Mouse (Mus musculus) lung, embryonic 14.5 days (tissue): ENCODE data around the gene Mtch1. TPM values are rescaled to one million over a fixed set of nuclear protein-coding genes. Genes with fewer than 3 reads are reported as not detected.
A peak's percentile ranks its signal among the peaks of the same experiment; 100 is the strongest.

Experiments
- ATAC-seq: fragments of 200-750 bp; cut with Nextera tagmentation; 2 replicates; pipeline ENCODE4 v1.8.0; 2017; ENCODE audit warnings: mild to moderate bottlenecking, moderate TSS enrichment, moderate library complexity; ENCODE audit not compliant: insufficient read depth
- DNase-seq: peaks from one replicate; pipeline ENCODE4 v3.0.0-alpha.2; 2015
- H3K27ac ChIP-seq: fragments of 300-500 bp; sonication (generic); 2 replicates; pipeline ENCODE4 v1.5.1; 2014; ENCODE audit warnings: low read depth, mild to moderate bottlenecking, moderate library complexity
- H3K27me3 ChIP-seq: fragments of 300-500 bp; sonication (generic); 2 replicates; pipeline ENCODE4 v1.6.1; 2014; ENCODE audit warnings: low read length, control low read depth; ENCODE audit not compliant: insufficient read depth
- H3K36me3 ChIP-seq: fragments of 300-500 bp; sonication (generic); 2 replicates; pipeline ENCODE4 v1.6.1; 2014; ENCODE audit warnings: control low read depth; ENCODE audit not compliant: insufficient read depth
- H3K4me1 ChIP-seq: fragments of 300-500 bp; sonication (generic); 2 replicates; pipeline ENCODE4 v1.6.1; 2014; ENCODE audit warnings: antibody characterized with exemption, control low read depth; ENCODE audit not compliant: insufficient read depth
- H3K4me2 ChIP-seq: fragments of 300-500 bp; sonication (generic); 2 replicates; pipeline ENCODE4 v1.6.1; 2014; ENCODE audit warnings: mild to moderate bottlenecking
- H3K4me3 ChIP-seq: fragments of 300-500 bp; sonication (generic); 2 replicates; pipeline ENCODE4 v1.5.1; 2014; ENCODE audit warnings: low read depth, low read length
- H3K9ac ChIP-seq: fragments of 300-500 bp; sonication (generic); 2 replicates; pipeline ENCODE4 v1.6.1; 2014
- H3K9me3 ChIP-seq: fragments of 300-500 bp; sonication (generic); 2 replicates; pipeline ENCODE4 v1.6.1; 2016; ENCODE audit warnings: low read depth, low read length, control low read depth
- CTCF ChIP-seq: IDR thresholded peaks from 2 replicates; pipeline ENCODE4 v1.5.1; 2016; ENCODE audit warnings: antibody characterized with exemption, low read depth
- WGBS: fragments of 180-500 bp; shearing (Covaris S2); extraction: QIAGEN DNeasy Blood & Tissue Kit; methylation state at CpG from one replicate; pipeline ENCODE4 v1.1.7; 2014; 5-methylcytosine and 5-hydroxymethylcytosine counted together
- polyA plus RNA-seq: library from polyadenylated mRNA; unstranded; fragments of >200 nt; fragmentation: Nextera tagmentation; extraction: Ambion mirVana; gene quantifications from 2 replicates; pipeline ENCODE4 v1.2.1, GENCODE M21; 2014

The Mtch1 gene
- polyA plus RNA-seq, 1 experiment from 2014 or later, result 395 TPM

DNA sequence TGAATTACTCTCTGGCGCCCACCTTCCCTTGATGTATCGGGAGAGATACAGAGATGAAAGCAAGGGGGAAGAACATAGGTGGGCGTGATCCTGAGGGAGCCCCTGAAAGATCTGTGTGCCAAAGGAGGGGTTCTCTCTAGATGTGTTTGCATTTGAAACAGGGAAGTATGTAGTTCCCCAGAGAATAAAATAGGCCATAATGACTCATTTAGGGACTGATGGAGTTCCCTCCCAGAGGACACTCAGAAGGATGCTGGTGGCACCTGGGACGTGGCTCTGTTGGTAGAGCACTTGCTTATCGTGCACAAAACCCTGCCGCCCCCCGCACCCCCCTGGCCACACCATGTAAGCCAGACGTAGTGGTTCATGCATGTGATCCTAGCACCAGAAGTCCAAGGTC lies 15.4 kb upstream of the Mtch1 start:
- 76% methylated on average over 8 of the region's 8 CpGs for WGBS
- H3K4me1 ChIP-seq, result no peaks in the 10 kb centered on the region
- H3K4me3 ChIP-seq, result no peak overlapping the region
- H3K4me2 ChIP-seq, result no peak overlapping the region
- no peak for TF ChIP-seq CTCF
- ATAC-seq (no peak), DNase-seq (no peak)
- no peak overlapping the region for H3K9ac ChIP-seq
- no peaks in the 10 kb centered on the region for H3K27me3 ChIP-seq
- H3K27ac ChIP-seq, result no peak overlapping the region
- H3K36me3 ChIP-seq, result no peaks in the 10 kb centered on the region
- no peaks in the 10 kb centered on the region for H3K9me3 ChIP-seq

DNA sequence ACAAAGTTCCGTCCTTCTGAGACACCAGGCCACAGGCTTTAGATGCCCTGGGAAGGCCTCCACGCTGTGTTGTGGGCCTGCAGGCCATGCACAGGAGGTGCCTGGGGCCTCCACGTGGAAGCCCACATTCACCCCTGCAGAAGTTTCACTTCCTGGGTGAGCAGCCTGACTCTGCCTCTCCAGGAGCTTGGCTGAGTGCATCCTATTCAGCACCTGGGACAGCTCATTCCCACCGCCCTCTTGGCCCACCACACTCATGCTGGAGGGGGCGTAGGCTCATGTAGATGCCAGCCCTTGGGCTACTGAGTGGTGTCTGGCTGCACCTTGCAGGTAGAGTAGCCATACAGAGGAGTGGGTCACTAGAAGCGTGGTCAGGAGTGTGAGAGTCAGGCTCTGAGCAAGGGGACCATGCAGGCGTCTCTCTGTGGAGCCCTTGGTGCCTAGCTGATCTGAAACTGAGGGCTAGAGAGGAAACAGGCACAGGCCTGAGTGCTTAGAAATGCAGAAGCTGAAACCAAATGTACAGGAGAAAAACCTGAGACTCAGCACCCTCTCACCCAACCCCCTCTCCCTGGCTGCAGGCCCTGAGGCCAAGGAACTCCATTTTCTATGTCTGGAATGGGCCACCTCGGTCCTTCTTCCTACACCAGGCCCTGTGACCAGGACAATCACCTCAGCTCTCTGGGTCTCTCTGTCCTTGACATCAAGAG lies 14.4 kb upstream of the Mtch1 start:
- ATAC-seq (no peak), DNase-seq (peak; percentile 68)
- no peaks in the 10 kb centered on the region for H3K9me3 ChIP-seq
- 51% methylated on average over 8 of the region's 8 CpGs for WGBS
- H3K27ac ChIP-seq, result no peak overlapping the region
- H3K27me3 ChIP-seq, result no peaks in the 10 kb centered on the region
- no peaks in the 10 kb centered on the region for H3K4me1 ChIP-seq
- TF ChIP-seq CTCF, result no peak
- no peak overlapping the region for H3K4me3 ChIP-seq
- H3K4me2 ChIP-seq, result no peak overlapping the region
- H3K36me3 ChIP-seq, result no peaks in the 10 kb centered on the region
- H3K9ac ChIP-seq, result no peak overlapping the region

DNA sequence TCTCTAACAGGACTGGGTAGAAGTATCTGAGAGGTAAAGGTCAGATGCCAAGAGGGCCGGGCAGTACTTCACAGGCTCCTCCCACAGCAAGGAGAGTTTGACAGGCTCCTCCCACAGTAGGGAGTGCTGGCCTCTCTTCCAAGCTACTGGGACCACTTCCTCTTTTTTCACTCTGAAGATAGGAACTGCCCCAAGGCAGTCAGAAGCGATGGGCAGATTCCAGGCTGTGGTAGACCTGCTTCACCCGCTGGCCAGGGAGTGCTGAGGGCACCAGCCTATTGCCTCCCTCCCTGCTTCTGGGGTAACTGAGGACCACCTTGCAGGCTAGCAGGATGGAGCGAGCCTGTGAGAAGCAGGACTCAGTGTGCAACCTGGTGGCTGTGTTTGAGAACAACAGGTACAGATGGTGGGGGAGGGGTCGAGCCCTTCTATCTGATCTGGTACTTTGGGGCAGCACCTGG lies 13.1 kb upstream of the Mtch1 start, which contains the start of gene Fgd2:
Fgd2 (plus strand) TSS at position 154 of the 461 bp plus-strand sequence.
- no peak for ATAC-seq
- Histone ChIP-seq H3K27ac (no peak within 1 kb of the TSS), H3K4me3 (no peak within 1 kb of the TSS), H3K4me2 (no peak within 1 kb of the TSS), H3K36me3 (no peaks in the 10 kb centered on the region), H3K9ac (no peak within 1 kb of the TSS), H3K27me3 (no peaks in the 10 kb centered on the region), H3K4me1 (peaks cover 12% of the 10 kb centered on the region), H3K9me3 (no peaks in the 10 kb centered on the region)
- DNase-seq, result peak; percentile 29
- TF ChIP-seq CTCF, result peak; percentile 29; the same call in 1 of the 2 replicates
- WGBS, result 19% methylated on average over 5 of the region's 5 CpGs

DNA sequence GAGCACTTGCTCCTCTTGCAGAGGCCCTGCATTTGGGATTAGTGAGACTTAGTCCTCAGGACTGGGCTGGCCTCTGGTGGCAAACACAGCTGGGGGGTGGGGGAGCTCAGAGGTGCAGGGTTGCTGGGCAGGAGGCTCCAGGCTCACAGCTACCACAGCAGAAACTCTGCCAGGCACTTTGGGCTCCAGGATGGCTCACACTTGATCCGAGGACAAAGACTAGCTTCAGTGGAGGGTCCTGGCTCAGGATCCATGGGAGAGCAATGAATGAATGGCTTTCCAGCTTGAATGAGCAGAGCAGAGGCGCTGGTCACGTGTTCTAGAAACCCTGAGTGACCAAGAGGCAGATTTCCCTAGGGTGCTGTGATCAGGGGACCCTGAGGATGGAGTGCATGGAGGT lies 11.2 kb upstream of the Mtch1 start:
- H3K9me3 ChIP-seq, result no peaks in the 10 kb centered on the region
- no peak overlapping the region for H3K4me3 ChIP-seq
- no peak overlapping the region for H3K27ac ChIP-seq
- H3K4me1 ChIP-seq, result peaks cover 21% of the 10 kb centered on the region
- DNase-seq, result no peak
- H3K27me3 ChIP-seq, result no peaks in the 10 kb centered on the region
- no peak for TF ChIP-seq CTCF
- WGBS, result 66% methylated on average over 3 of the region's 3 CpGs
- H3K36me3 ChIP-seq, result no peaks in the 10 kb centered on the region
- no peak overlapping the region for H3K9ac ChIP-seq
- no peak for ATAC-seq
- no peak overlapping the region for H3K4me2 ChIP-seq

GRCm38 (mm10) chr17:29356882-29357281 lies 9.1 kb upstream of the Mtch1 start:
- no peak for TF ChIP-seq CTCF
- Histone ChIP-seq H3K4me3 (peak overlapping the region; percentile 31), H3K4me2 (peak overlapping the region; percentile 61), H3K9ac (peak overlapping the region; percentile 13; the same call in 1 of the 2 replicates), H3K27ac (peak overlapping the region; percentile 93), H3K9me3 (no peaks in the 10 kb centered on the region), H3K36me3 (no peaks in the 10 kb centered on the region), H3K4me1 (peaks cover 21% of the 10 kb centered on the region), H3K27me3 (no peaks in the 10 kb centered on the region)
- WGBS, result 5% methylated on average over 9 of the region's 9 CpGs
- ATAC-seq, result peak; percentile 7; the same call in 1 of the 2 replicates
- DNase-seq, result no peak

GRCm38 (mm10) chr17:29356479-29356856 lies 8.7 kb upstream of the Mtch1 start:
- Histone ChIP-seq H3K9me3 (no peaks in the 10 kb centered on the region), H3K36me3 (no peaks in the 10 kb centered on the region), H3K27ac (peak overlapping the region; percentile 93), H3K27me3 (no peaks in the 10 kb centered on the region), H3K4me1 (peaks cover 21% of the 10 kb centered on the region), H3K4me2 (peak overlapping the region; percentile 61), H3K9ac (peak overlapping the region; percentile 13), H3K4me3 (peak overlapping the region; percentile 31)
- 1% methylated on average over 11 of the region's 11 CpGs for WGBS
- DNase-seq (peak; percentile 89), ATAC-seq (peak; percentile 90)
- TF ChIP-seq CTCF, result no peak

DNA sequence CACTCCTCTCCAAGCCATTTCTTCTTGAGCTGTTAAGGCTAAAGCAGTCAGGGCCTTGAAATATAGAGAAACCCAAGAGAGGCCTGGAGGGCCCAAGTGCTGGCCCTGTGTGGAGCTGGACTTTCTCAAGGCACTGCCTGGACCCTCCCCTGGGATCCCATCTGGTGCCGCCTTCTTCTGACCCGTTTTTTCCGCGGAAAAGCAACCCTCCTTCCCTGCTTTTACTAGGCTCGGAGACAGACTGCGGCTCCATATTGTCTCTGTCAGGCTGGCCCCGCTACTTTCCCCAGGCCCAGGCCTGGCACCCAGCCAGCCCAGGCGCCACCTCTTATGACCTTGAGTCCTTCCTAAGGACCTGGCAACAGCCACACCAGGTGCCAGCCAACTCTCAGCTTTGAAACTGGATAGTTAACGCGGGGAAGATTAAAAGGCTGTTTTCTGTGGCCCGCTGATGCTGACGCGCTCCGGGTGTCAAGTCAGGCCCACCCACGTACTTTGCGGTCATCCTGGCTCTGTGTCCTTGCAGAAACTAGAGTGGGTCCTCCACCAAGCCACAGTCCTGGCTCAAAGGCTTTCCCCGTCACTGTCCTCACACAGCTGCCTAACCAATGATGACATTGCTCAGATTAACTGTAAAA lies 8.2 kb upstream of the Mtch1 start:
- no peaks in the 10 kb centered on the region for H3K9me3 ChIP-seq
- peak overlapping the region; percentile 61 for H3K4me2 ChIP-seq
- no peaks in the 10 kb centered on the region for H3K27me3 ChIP-seq
- H3K27ac ChIP-seq, result peak overlapping the region; percentile 93
- DNase-seq (peak; percentile 86), ATAC-seq (peak; percentile 79)
- no peaks in the 10 kb centered on the region for H3K36me3 ChIP-seq
- WGBS, result 5% methylated on average over 17 of the region's 17 CpGs
- H3K9ac ChIP-seq, result peak overlapping the region; percentile 13
- TF ChIP-seq CTCF, result no peak
- H3K4me3 ChIP-seq, result peak overlapping the region; percentile 31
- H3K4me1 ChIP-seq, result peaks cover 21% of the 10 kb centered on the region
